ENCODE assay signal across 7 mouse cellular contexts in genomic region chr7:110288731-110289191, GRCm38 (mm10).
DNase-seq lines count a peak whose midpoint lies in the region; ATAC-seq lines count a peak whose summit lies in the region.

No protein-coding gene starts in this region.

- intact Hi-C loops in heart, postnatal 25 days (cut with DNase I) = loop anchor here (5.0 kb wide), 3 partner anchors 259 to 514 kb away; no protein-coding TSS in a partner anchor

- DNase-seq in right cerebral cortex, postnatal 14 days = peak; percentile 61
- DNase-seq in right cerebral cortex, postnatal 25 days = no peak
- DNase-seq in cerebellum, postnatal 4 days (ENCODE audit: low spot score in 2 of 2) = peak; percentile 36 to 64
- peak; percentile 75 for DNase-seq in heart, postnatal 25 days (ENCODE audit: low spot score)
- peak; percentile 82 for DNase-seq in lung, postnatal 14 days
- no peak for DNase-seq in embryo, embryonic 10.5 days (ENCODE audit: low spot score)

- no peak for ATAC-seq in CD4-positive, CD25-positive, alpha-beta regulatory T cell, adult 4 months

Comparison
In these comparisons a context has a peak if more than half of its experiments do, and no peak if none do; other contexts are left out.
1. DNase-seq: peak in right cerebral cortex, postnatal 14 days (single experiment), cerebellum, postnatal 4 days (2 of 2), heart, postnatal 25 days (single experiment) and lung, postnatal 14 days (single experiment); none in right cerebral cortex, postnatal 25 days (single experiment) and embryo, embryonic 10.5 days (single experiment).